Mouse (Mus musculus): ENCODE measurements around the gene Glyatl3.
A peak's percentile ranks its signal among the peaks of the same experiment; 100 is the strongest.

The Glyatl3 gene

GRCm38 (mm10) chr17:40914250-40914649 lies at the start of gene Glyatl3:
TSS of gene Glyatl3 (minus strand) at chr17:40914350.
- no peak for DNase-seq (ENCODE audit: low read depth, low spot score)

- no peak for DNase-seq (ENCODE audit: low read depth, low spot score)
Observed at GRCm38 (mm10) chr17:40948518-40948917, 34.4 kb upstream of the Glyatl3 start.

- peak; percentile 94 for DNase-seq (ENCODE audit: low read depth, low spot score)
Observed at GRCm38 (mm10) chr17:40934420-40935231, 20.5 kb upstream of the Glyatl3 start, which contains the start of the genes Mut and Cenpq. TSS of gene Mut (plus strand) at chr17:40934685. TSS of gene Cenpq (minus strand) at chr17:40935047.

GRCm38 (mm10) chr17:40933985-40934384 lies 19.8 kb upstream of the Glyatl3 start:
- DNase-seq (ENCODE audit: low read depth, low spot score), result no peak

GRCm38 (mm10) chr17:40915499-40915898 lies 1.3 kb upstream of the Glyatl3 start:
- no peak for DNase-seq (ENCODE audit: low read depth, low spot score)

GRCm38 (mm10) chr17:40904721-40905154 lies 9.4 kb downstream of the Glyatl3 start:
- DNase-seq (ENCODE audit: low read depth, low spot score), result no peak

GRCm38 (mm10) chr17:40904056-40904597 lies 10.0 kb downstream of the Glyatl3 start:
- DNase-seq (ENCODE audit: low read depth, low spot score), result no peak

- DNase-seq (ENCODE audit: low read depth, low spot score), result no peak
Observed at GRCm38 (mm10) chr17:40903345-40903744, 10.8 kb downstream of the Glyatl3 start.

- no peak for DNase-seq (ENCODE audit: low read depth, low spot score)
Observed at GRCm38 (mm10) chr17:40899783-40900363, 14.3 kb downstream of the Glyatl3 start.

GRCm38 (mm10) chr17:40896863-40897262 lies 17.3 kb downstream of the Glyatl3 start:
- DNase-seq (ENCODE audit: low read depth, low spot score), result no peak

GRCm38 (mm10) chr17:40887849-40888536 lies 26.2 kb downstream of the Glyatl3 start:
- DNase-seq (ENCODE audit: low read depth, low spot score), result no peak

GRCm38 (mm10) chr17:40885155-40885554 lies 29.0 kb downstream of the Glyatl3 start:
- DNase-seq (ENCODE audit: low read depth, low spot score), result no peak

- no peak for DNase-seq (ENCODE audit: low read depth, low spot score)
Observed at GRCm38 (mm10) chr17:40882172-40882571, 32.0 kb downstream of the Glyatl3 start.

- DNase-seq (ENCODE audit: low read depth, low spot score), result no peak
Observed at GRCm38 (mm10) chr17:40879924-40880691, 34.0 kb downstream of the Glyatl3 start, which contains the start of gene 9130008F23Rik. TSS of gene 9130008F23Rik (minus strand) at chr17:40880559.

- DNase-seq (ENCODE audit: low read depth, low spot score), result no peak
Observed at GRCm38 (mm10) chr17:40879528-40879923, 34.6 kb downstream of the Glyatl3 start.

GRCm38 (mm10) chr17:40877741-40878140 lies 36.4 kb downstream of the Glyatl3 start:
- no peak for DNase-seq (ENCODE audit: low read depth, low spot score)

- no peak for DNase-seq (ENCODE audit: low read depth, low spot score)
Observed at GRCm38 (mm10) chr17:40875568-40875967, 38.6 kb downstream of the Glyatl3 start.

GRCm38 (mm10) chr17:40874701-40875100 lies 39.4 kb downstream of the Glyatl3 start:
- DNase-seq (ENCODE audit: low read depth, low spot score), result no peak

- no peak for DNase-seq (ENCODE audit: low read depth, low spot score)
Observed at GRCm38 (mm10) chr17:40873582-40874011, 40.6 kb downstream of the Glyatl3 start.

- no peak for DNase-seq (ENCODE audit: low read depth, low spot score)
Observed at GRCm38 (mm10) chr17:40872626-40873025, 41.5 kb downstream of the Glyatl3 start.

Data from retina, adult 2 months (tissue).